Mouse (Mus musculus) urinary bladder, postnatal 25 days (tissue): Measurements from ENCODE around the gene Ccdc163.
"Not testable (repeated sequence)": the region's sequence is repeated elsewhere in the genome, so short reads cannot be mapped to it uniquely, and the experiment has no call there.

Source experiments
- DNase-seq: peaks from one replicate; pipeline ENCODE4 v3.0.0; 2022; ENCODE audit warnings: low spot score

Gene Ccdc163

DNA sequence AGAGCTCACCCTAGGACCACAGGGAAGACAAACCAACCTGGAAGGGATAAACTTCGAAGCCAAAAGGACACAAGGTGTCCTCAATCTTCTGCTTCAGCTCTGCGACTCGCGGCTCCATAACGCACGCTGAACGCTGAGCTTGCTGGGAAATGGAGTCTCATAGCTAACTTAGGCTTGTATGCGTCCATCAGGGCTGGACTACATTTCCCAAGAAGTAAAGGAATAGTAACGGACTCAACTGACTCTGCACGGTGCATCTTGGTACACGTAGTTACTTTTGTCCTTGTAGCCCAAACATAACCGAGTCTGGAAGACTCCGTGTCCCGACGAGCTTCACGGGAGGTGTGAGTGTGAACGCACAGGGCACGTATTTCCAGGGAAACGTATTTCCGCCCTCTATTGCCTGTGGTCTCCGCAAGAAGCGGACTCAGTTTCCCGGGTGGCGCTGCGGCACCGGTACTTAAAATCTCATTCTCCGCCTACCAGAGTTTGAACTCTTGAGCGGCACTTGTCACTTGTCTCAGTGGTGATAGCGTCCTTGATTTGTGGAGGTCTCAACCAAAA is at the start of gene Ccdc163, which contains the start of gene Mmachc:
Gene Ccdc163 (plus strand): TSS at position 309 of the 564 bp plus-strand sequence.
Gene Mmachc (minus strand): TSS at position 206 of the 564 bp plus-strand sequence.
- DNase-seq = peak; percentile 64

DNA sequence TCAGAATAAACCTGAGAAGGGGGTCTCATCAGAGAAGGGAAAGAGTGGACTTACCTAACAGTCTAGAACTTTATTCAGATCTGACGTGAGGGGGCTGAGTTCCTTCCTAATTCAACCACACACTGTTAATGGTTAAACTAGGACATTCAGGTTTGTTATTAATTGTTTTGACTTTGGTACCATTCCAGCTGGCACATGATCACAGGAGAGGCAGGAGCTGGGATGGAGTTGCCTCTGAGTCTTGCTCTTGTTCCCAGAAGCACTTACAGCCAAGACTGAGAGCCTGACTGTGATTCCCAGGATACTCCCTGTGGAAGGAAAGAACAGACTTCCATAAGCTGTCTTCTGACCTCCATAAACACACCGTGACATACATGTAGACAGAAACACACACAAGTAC is 48.8 kb upstream of the Ccdc163 start:
- no peak for DNase-seq

DNA sequence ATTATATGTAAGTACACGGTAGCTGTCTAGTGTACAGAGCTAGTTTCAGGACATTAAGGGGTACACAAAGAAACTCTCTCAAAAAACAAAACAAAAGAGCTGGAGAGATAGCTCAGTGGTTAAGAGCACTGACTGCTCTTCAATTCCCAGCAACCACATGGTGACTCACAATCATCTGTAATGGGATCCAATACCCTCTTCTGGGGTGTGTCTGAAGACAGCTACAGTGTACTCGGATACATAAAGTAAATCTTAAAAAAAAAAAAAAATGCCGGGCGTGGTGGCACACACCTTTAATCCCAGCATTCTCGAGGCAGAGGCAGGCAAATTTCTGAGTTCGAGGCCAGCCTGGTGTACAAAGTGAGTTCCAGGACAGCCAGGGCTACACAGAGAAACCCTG is 48.4 kb upstream of the Ccdc163 start:
- DNase-seq = not testable (repeated sequence)

DNA sequence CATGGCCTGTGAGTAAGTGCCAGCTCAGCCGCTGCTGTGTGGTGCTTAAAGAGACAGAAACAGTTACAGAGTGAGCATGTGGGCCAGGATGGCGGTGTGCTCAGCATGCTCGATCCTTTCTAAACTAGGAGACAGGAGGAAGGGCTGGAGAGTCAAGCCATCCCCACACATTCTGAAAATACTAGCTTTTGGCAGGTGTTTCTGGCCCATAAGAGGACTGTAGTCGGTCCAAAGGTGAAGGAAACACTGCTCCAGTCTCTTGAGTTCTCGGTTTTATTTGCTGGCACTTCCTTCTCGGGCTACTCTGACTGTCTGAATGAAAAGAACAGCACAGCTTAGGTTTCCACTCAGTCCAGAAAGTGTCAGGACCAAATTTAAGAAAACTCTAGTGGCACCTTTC is 47.5 kb upstream of the Ccdc163 start:
- no peak for DNase-seq

DNA sequence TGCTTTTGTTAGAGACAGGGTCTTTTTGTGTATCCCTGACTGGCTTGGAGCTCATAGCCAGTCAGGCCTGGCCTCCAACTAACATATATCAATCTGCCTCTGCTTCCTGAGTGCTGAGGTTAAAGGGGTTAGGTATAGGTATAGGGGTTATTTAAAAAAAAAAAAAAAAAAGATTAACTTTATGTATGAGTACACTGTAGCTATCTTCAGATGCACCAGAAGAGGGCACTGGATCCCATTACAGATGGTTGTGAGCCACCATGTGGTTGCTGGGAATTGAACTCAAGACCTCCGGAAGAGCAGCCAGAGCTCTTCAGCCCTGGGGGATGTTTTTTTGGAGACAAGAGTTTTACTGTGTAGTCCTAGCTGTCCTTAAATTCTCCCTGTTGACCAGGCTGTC is 46.3 kb upstream of the Ccdc163 start:
- DNase-seq = no peak

DNA sequence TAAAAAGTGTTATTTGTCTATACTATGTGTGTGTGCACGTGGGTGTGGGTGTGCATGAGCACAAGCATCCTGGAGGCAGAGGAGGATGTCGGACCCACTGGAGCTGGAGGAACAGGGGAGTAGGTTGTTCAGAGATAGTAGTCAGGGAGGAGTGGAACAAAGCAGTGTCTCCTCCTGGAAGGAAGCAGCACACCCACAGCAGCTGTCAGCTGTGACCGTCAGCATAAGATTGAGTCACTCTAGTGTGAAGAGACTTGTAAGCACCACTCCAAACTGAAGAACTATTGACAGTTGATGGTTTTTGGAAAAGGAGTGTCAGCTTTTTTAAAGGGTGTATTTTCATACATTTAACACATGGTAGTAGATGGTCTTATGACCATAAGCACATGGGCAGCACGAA is 41.7 kb upstream of the Ccdc163 start:
- DNase-seq = no peak

DNA sequence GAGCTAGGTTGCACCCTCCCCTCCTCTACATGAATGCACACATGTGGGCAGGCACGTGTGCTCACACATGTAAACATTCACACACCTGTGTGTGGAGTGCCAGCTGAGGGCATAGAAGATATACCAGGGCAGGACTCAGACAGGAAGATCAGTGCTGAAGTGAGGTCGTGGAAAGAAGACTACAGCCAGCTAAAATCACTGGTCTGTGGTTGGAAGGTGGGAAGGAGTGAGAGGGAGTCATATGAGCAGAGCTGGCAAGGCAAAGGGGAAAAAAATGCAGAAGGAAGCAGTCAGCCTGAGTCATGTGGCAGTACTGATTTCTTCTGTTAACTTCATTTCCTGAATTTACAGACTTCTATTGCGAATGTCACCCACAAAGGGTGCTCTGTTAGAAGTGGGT is 40.2 kb upstream of the Ccdc163 start:
- DNase-seq = no peak

DNA sequence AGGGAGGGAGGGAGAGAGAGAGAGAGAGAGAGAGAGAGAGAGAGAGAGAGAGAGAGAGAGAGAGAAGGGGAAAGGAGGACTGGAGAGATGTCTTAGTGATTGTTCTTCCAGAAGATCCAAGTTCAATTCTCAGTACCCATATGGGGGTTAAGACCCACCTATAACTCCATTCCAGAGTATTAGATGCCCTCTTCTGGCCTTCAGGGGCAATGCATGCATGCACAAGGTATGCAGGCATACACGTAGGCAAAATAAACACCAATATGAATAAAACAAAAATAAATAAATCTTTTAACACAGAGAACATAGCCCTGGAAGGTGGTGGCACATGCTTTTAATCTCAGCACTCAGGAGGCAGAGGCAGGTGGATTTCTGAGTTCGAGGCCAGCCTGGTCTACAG is 39.0 kb upstream of the Ccdc163 start:
- DNase-seq = no peak

DNA sequence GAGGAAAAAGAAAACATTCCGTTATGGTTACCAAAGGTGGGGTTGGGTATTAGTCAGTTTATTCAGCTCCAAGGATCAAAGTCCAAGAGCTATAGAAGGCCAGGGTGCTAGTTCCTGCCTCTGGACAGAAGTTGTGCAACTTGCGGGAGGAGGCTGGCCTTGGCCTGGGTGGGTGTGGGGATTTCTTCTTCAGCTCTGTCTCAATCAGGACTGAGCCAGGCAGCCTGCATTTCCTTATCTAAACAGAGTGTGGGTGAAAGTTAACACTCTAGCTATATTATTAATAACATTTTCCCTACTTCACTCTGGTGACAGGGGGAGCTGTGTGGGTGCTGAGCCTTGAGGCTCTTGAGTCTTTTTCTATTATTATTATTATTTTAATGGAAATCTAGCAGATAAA is 35.5 kb upstream of the Ccdc163 start:
- DNase-seq = peak; percentile 28

DNA sequence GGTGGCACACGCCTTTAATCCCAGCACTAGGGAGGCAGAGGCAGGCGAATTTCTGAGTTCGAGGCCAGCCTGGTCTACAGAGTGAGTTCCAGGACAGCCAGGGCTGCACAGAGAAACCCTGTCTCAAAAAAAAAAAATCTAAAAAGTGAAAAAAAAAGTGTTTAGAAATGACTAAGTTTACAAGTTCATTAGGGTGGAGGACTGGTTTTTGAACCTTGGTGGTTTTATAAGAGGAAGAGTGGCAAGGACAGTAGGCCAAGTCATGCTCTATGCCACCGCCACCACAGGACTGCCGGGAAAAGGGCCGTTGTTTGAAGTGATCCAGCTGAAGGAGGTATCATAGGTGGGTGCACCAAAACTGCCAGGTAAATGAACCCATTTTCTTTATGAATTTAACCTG is 33.5 kb upstream of the Ccdc163 start:
- DNase-seq = not testable (repeated sequence)

DNA sequence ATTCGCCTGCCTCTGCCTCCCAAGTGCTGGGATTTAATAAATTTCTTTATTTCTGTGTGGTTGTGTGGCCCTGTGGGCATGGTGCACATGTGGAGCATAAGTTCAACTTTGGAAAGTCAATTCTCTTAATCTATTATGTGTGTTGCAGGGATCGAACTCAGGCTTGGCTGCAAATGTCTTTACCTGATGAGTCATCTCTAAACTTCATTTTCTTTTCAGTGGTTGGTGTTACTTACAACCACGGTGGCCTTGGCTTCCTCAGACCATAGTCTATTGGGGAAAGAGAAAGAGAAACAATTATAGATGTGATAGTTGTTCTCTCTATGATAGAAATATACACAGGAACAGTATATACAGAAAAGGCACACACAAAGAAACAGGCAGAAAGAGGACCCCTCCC is 32.3 kb upstream of the Ccdc163 start:
- no peak for DNase-seq

DNA sequence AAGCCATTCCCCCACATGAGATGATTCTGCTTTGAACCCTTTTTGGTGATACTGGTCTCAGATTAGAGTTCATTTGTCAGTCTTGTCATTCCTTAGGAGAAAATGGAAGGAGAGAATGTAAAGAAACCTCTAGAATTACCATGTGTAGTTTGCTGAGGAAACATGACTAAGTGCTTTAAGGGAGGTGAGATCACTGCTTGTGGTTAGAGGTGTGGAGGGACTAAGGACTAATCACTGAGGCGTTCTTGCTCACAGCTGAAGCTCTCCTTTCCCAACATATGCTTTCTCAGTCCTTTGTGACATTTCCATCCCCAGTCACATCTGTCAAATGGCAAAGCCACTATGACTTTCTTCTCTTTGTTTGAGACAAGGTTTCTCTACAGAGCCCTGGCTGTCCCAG is 30.5 kb upstream of the Ccdc163 start:
- no peak for DNase-seq

DNA sequence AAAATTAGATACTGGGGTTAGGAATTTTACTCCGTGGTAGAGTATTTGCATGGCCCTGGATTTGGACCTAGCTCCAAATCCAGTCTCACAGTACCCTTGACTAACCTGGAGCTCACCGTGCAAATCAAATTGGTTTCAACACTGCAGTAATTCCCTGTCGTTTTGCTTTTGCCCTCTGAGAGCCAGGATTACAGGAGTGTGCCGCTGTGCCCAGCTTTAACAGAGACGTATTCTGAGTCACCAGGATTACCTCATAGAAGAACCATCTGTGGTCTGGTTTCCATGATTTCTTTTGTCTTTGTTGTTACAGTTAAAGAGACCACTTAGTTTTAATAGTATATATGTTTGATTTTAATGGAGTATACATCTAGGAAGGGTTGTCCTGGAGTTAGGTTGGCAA is 29.2 kb upstream of the Ccdc163 start:
- no peak for DNase-seq

DNA sequence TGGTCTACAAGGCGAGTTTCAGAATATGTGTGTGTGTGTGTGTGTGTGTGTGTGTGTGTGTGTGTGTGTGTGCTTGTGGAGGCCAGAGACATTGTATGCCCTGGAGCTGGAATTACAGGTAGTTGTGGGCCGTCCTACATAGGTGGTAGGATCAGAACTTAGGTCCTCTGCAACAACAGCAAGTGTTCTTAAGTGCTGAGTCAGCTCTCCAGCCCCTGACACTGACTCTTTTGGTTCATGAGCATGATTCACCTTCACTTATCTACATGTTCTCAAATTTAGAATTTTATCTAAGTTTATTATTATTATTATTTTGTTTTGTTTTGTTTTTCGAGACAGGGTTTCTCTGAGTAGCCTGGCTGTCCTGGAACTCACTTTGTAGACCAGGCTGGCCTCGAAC is 27.8 kb upstream of the Ccdc163 start:
- not testable (repeated sequence) for DNase-seq

DNA sequence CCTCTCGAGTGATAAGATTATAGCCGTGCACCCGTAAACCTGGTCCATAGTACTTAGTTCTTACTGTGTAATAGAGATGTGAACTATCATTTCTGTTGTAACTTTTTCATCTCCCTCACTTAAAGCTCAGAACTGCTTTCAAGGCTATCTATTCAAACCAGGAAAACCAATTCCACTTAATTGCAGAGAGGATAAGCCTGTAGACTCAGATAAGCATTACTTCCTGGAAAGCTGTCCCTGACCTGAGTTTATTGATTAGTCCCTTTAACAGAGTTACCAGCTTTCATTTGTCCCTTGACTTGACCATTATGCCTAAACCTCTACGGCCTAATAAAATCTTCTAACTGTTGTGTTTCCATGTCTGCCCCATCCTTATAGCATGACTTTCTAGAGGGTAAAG is 24.4 kb upstream of the Ccdc163 start:
- DNase-seq = no peak

DNA sequence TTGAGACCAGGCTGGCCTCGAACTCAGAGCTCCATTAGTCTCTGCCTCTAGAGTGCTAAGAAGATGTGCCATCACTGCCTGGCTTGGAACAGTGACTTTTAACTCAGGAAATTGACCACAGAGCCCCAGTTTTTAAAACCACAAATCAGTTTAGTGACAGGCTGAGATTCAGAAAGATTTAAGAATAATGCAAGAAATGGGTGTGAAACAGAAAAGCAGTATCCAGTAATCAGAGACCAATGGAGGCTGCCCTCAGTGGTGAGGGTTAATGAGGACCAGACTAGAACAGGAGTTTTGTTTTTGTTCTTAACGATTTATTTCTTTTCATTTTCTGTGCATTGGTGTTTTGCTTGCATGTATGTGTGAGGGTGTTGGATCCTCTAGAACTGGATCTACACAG is 23.6 kb upstream of the Ccdc163 start:
- no peak for DNase-seq

DNA sequence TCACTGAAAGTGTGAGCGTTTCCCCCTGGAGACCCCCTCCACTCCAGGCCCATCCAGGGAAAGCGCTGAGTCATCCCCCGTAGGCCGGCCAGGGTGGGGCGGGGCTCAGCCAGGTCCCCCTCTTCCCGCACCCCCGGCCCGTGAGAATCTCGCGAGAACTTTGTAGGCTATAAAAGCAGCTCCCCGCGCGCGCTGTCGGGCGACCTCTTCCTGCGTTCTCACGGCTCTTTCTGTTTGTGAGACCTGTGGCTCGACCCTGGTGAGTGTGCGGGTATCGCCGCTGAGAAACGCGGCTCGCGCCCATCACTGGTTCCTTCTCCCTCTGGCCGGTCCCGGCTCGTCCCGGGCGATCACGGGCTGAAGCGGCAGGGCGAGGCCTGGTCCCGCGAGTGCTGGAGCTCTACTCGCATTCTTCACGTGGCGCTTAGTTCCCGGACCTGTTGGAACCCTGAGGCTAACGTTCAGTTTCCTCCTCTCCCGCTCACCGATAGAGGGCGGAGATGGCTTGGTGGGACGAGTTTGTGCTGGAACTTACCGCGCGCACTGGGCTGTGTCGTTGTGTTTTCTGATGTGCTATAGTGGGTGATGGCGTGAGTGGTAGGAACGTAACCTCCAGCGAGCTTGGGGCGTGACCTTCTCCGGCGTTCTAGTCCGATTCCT is 22.8 kb upstream of the Ccdc163 start, which contains the start of gene Prdx1:
Gene Prdx1 (plus strand): TSS at position 143 of the 660 bp plus-strand sequence.
- peak; percentile 99 for DNase-seq

DNA sequence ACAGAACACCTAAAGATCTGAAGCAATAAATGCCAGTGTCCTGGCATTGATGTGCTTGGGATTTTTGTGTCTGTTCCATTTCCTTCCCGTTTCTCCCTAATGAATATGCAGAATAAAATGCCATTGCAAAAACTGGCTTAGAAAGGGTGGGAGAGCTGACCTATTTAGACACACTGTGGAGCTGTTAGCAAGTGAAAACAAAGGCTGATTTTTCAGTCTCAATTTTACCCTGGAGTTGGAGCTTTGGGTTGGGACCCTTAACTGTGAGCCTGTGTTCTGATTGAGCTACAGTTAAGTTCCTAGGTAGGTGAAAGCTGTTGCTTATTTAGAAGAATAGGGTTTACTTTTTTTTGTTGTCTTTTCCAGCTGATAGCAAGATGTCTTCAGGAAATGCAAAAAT is 21.3 kb upstream of the Ccdc163 start:
- no peak for DNase-seq

DNA sequence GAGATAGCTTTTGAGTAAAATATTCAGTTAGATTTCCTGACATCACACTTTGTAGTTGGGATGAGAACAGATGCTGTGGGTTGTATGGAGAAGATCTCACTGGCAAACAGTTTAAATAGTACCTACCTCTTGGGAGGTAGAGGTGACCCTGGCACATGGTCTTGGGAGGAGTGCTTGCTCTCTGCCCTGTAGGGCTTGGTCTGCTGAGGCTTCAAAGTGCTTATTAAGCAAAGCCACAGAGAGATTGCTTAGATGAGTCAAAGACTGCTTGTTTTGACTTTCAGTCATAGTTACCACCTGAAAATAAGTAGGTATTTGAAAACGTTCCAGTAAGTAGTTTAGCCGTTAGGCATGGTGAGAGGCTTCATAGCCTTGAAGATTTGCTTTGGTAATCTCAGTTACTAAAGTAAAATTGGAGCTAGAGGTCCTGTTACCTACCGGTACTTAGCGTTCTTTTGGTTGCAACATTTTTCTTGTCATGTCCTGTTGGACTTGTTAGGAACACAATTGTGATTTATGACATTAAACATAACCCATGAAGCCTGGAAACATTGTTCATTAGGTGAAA is 18.9 kb upstream of the Ccdc163 start:
- DNase-seq = no peak

DNA sequence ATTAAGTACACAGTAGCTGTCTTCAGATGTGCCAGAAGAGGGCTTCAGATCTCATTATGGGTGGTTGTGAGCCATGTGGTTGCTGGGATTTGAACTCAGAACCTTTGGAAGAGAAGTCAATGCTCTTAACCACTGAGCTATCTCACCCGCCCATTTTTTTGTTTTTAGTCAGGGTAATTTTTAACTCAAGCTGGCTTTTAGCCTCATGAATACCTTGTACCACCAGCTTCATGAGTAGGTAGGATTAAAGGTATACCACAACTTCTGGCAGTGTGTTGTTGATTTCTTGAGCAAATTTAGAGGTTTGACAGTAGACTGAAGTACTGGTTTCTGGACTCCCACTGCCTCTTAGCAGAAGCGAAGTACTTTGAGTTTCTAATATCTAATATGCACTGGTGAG is 16.2 kb upstream of the Ccdc163 start:
- DNase-seq = no peak

DNA sequence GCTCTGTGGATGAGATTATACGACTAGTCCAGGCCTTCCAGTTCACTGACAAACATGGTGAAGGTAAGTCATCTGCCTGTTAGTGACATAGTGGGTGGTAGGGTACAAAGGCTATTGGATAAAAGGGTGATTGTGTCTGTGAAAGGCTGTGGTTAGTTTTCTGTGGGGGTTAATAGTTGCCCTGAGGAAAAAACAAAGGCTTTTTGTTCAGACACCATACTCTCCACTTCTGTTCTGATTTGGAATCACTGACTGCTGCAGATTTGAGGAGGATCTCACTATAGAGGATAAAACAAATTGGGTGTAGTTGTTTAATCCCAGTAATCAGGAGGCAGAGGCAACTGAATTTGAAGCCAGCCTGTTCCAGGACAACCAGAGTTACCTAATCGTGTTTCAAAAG is 14.5 kb upstream of the Ccdc163 start:
- no peak for DNase-seq

DNA sequence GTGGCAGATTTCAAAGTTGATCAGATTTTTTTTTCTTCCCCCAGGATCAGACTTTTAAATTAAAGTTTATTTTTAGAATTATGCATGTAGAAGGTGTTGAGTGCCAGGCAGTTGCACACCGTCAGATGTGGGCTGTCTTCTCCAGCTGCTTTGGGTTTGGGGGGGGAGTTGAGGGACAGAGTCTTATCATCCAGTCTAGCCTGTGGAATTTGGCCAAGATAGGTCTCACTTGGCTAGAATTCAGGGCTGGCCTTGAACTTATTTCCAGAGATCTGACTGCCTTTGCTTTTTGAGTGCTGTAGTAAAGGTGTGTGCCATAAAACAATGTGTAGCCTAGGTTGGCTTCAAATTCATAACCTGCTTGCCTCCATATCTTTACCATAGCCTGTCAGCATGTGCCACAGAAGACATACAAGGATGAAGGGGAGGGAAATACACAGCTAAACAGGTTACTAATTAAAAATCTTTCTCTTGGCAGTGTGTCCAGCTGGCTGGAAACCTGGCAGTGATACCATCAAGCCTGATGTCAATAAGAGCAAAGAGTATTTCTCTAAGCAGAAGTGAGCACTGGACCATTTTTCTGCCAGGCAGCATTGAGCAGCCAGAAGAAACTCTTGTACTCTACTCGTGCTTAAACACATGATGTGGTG is 9.5 kb upstream of the Ccdc163 start:
- no peak for DNase-seq

DNA sequence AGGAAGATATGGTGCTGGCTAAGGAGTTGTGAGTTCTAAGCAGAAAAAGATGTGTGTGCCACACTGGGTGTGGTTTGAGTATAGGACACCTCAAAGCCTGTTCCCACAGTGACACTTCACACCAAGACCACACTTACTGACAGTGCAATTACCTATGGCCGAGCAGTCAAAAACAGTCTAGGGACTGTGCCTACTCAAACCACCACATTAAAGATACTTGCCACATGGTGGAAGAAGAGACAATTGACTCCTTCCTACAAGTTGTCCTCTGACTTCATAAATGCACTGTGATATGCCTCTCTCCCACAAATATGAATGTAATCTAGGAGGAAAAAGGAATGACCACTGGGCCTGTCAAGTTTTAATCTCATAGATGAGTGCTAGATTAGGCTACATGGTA is 7.3 kb upstream of the Ccdc163 start:
- DNase-seq = no peak
